Mouse (Mus musculus) heart, embryonic 14.5 days (tissue): ENCODE data around the gene Plcd3. TPM values are rescaled to one million over a fixed set of nuclear protein-coding genes. Genes with fewer than 3 reads are reported as not detected.
A peak's percentile ranks its signal among the peaks of the same experiment; 100 is the strongest.

ENCODE experiments used
- ATAC-seq: fragments of 200-750 bp; cut with Nextera tagmentation; 2 replicates; pipeline ENCODE4 v1.8.0; 2017; ENCODE audit warnings: low read depth, moderate TSS enrichment; ENCODE audit not compliant: insufficient number of reproducible peaks, insufficient read depth, low FRiP score
- H3K27ac ChIP-seq, 2 experiments: fragments of 200-500 bp in 1 of 2; fragments of 300-500 bp in 1 of 2; sonication (generic) in 1 of 2; replicated peaks in 1 of 2; 2 replicates each; pipeline ENCODE4 v1.5.1; 2012 to 2014; ENCODE audit warnings: low read depth in 2 of 2, low read length in 2 of 2, control low read depth in 1 of 2, mild to moderate bottlenecking in 1 of 2, mixed read lengths in 1 of 2; ENCODE audit not compliant: control insufficient read depth in 1 of 2, insufficient read depth in 1 of 2
- H3K27me3 ChIP-seq: fragments of 300-500 bp; sonication (generic); 2 replicates; pipeline ENCODE4 v1.6.1; 2014; ENCODE audit warnings: mild to moderate bottlenecking, low read length, control low read depth; ENCODE audit not compliant: control insufficient read depth, insufficient read depth
- H3K36me3 ChIP-seq: fragments of 300-500 bp; sonication (generic); 2 replicates; pipeline ENCODE4 v1.6.1; 2014; ENCODE audit warnings: mild to moderate bottlenecking, control low read depth, low read length, mixed read lengths; ENCODE audit not compliant: control insufficient read depth, insufficient read depth
- H3K4me1 ChIP-seq, 2 experiments: fragments of 200-500 bp in 1 of 2; fragments of 300-500 bp in 1 of 2; sonication (generic) in 1 of 2; 2 replicates each; pipeline ENCODE4 v1.6.1; 2012 to 2014; ENCODE audit warnings: low read length in 2 of 2, control low read depth in 1 of 2, mixed read lengths in 1 of 2; ENCODE audit not compliant: control insufficient read depth in 2 of 2, insufficient read depth in 2 of 2
- H3K4me2 ChIP-seq: fragments of 300-500 bp; sonication (generic); 2 replicates; pipeline ENCODE4 v1.6.1; 2014; ENCODE audit warnings: mild to moderate bottlenecking, low read length
- H3K4me3 ChIP-seq, 2 experiments: fragments of 200-500 bp in 1 of 2; fragments of 300-500 bp in 1 of 2; sonication (generic) in 1 of 2; 2 replicates each; pipeline ENCODE4 v1.5.1; 2012 to 2014; ENCODE audit warnings: low read length in 2 of 2, mild to moderate bottlenecking in 2 of 2, control low read depth in 1 of 2, low read depth in 1 of 2, moderate library complexity in 1 of 2; ENCODE audit not compliant: control insufficient read depth in 1 of 2, insufficient read depth in 1 of 2
- H3K9ac ChIP-seq: fragments of 300-500 bp; sonication (generic); 2 replicates; pipeline ENCODE4 v1.6.1; 2014; ENCODE audit warnings: mild to moderate bottlenecking, low read length
- H3K9me3 ChIP-seq: fragments of 300-500 bp; sonication (generic); 2 replicates; pipeline ENCODE4 v1.6.1; 2016; ENCODE audit warnings: low read length, control low read depth; ENCODE audit not compliant: control insufficient read depth
- WGBS: fragments of 180-500 bp; shearing (Covaris S2); extraction: QIAGEN DNeasy Blood & Tissue Kit; methylation state at CpG from one replicate; pipeline ENCODE4 v1.1.7; 2014; 5-methylcytosine and 5-hydroxymethylcytosine counted together
- polyA plus RNA-seq: library from polyadenylated mRNA; unstranded; fragments of >200 nt; fragmentation: Nextera tagmentation; extraction: Ambion mirVana; gene quantifications from 2 replicates; pipeline ENCODE4 v1.2.1, GENCODE M21; 2014

Gene Plcd3
- polyA plus RNA-seq, 1 experiment from 2014 or later, result 6.9 TPM

GRCm38 (mm10) chr11:103027570-103028175 lies 73.8 kb downstream of the Plcd3 start:
- no peaks in the 10 kb centered on the region for H3K9me3 ChIP-seq
- peak overlapping the region; percentile 78 for H3K9ac ChIP-seq
- peak overlapping the region; percentile 60 to 75 for H3K27ac ChIP-seq
- peaks cover 35% of the 10 kb centered on the region for H3K36me3 ChIP-seq
- H3K27me3 ChIP-seq, result no peaks in the 10 kb centered on the region
- WGBS, result 16% methylated on average over 8 of the region's 8 CpGs
- peak overlapping the region; percentile 64 for H3K4me2 ChIP-seq
- peak overlapping the region; percentile 59 to 94 for H3K4me3 ChIP-seq
- ATAC-seq, result peak; percentile 55; the same call in 1 of the 2 replicates
- H3K4me1 ChIP-seq, result peaks cover 2 to 16% of the 10 kb centered on the region in 2 experiments; a peak in 3 of 4 replicates

DNA sequence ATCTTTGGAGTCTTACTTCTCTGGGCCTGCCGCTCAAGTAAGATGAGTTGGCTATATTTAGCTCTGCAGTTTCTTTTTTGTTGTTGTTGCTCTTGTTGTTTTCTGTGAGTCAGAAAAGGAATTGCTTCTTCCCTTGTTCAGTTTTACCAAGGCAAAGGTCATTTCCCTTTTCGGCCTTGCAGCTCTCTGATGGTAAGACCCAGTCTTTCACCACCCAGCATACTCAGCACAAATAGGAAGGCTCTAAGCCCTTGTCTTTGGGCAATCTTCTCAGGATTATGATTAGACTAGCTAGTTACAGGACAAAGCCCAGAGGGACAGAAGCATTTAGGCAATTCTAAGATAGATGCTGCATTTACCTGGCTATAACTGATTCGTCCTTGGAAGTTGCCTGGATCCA lies 74.6 kb downstream of the Plcd3 start:
- Histone ChIP-seq H3K9me3 (no peaks in the 10 kb centered on the region), H3K36me3 (peaks cover 35% of the 10 kb centered on the region), H3K9ac (no peak overlapping the region), H3K27ac (no peak overlapping the region), H3K4me2 (peak overlapping the region; percentile 64), H3K27me3 (no peaks in the 10 kb centered on the region), H3K4me1 (peaks cover 2 to 16% of the 10 kb centered on the region in 2 experiments; a peak in 3 of 4 replicates), H3K4me3 (no peak overlapping the region)
- no peak for ATAC-seq
- WGBS, result 79% methylated on average over 3 of the region's 3 CpGs

DNA sequence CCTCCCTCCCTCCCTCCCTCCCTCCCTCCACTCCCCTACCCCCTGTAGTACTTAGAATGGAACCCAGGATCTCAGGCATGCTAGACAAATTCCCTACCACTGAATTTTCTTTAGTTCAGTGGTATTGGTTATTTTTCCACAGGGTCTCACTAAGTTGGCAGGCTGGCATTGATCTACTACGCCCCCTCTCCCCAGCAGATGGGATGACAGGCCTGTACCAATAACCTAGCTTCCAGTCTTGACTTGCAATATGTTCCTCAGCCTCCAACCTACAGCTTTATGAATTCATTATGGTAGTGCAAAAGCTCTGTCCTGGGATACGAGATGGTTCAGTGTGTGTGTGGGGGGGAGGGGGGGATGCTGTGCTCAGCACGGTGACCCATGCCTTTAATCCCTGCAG lies 77.5 kb downstream of the Plcd3 start:
- peaks cover 0 to 7% of the 10 kb centered on the region in 2 experiments; a peak in 3 of 4 replicates for H3K4me1 ChIP-seq
- WGBS, result 87% methylated on average over 3 of the region's 3 CpGs
- no peak overlapping the region for H3K27ac ChIP-seq
- ATAC-seq, result no peak
- H3K9me3 ChIP-seq, result no peaks in the 10 kb centered on the region
- no peaks in the 10 kb centered on the region for H3K27me3 ChIP-seq
- H3K4me3 ChIP-seq, result no peak overlapping the region
- H3K4me2 ChIP-seq, result no peak overlapping the region
- no peak overlapping the region for H3K9ac ChIP-seq
- peaks cover 30% of the 10 kb centered on the region for H3K36me3 ChIP-seq

DNA sequence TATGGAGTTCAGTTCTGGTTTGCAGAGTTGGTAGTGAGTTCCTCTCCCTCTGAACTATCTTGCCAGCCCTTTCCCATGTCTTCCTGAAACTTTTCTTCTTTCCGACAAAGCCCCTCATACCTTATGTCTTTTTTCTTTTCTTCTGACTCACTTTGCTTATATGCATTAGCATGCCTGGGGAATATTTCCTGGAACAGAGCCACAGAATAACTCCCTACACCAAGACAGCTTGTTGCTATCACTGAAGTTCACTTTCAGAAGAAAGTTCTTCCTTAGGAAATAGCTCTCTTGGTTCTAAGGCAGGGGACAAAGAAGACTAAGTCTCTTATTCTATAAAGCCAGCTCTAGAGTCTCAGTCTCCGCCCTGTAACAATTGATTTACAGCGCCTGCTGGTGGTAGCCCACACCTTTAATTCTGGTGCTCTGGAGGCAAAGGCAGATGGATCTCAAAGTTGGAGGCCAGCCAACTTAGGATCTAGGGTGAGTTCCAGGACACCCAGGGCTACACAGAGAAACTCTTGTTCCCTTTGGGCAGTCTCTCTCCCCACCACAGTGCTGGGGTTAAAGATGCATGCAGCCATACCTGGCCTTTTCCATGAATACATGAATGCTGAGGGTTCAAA lies 80.6 kb downstream of the Plcd3 start:
- Histone ChIP-seq H3K9ac (no peak overlapping the region), H3K4me2 (no peak overlapping the region), H3K9me3 (no peaks in the 10 kb centered on the region), H3K27me3 (no peaks in the 10 kb centered on the region), H3K36me3 (peaks cover 25% of the 10 kb centered on the region), H3K27ac (no peak overlapping the region), H3K4me3 (no peak overlapping the region), H3K4me1 (peaks cover 2 to 5% of the 10 kb centered on the region in 2 experiments; a peak in 2 of 4 replicates)
- ATAC-seq, result no peak
- 72% methylated on average over 3 of the region's 3 CpGs for WGBS

Other genes with a start within 250 kb of the Plcd3 start
- gene Eftud2, start 220.7 kb downstream of the Plcd3 start, polyA plus RNA-seq, result 100 and 103 TPM in 2 replicates
- 0.70 and 0.71 TPM in 2 replicates for gene Ccdc103, start 220.5 kb downstream of the Plcd3 start, polyA plus RNA-seq
- not detected in 2 replicates for gene Fam187a, start 216.5 kb downstream of the Plcd3 start, polyA plus RNA-seq
- 0.15 TPM in 1 of 2 replicates, not detected in the other for gene Gfap, start 200.7 kb downstream of the Plcd3 start, polyA plus RNA-seq
- 4.2 and 4.7 TPM in 2 replicates for gene Kif18b, start 176.5 kb downstream of the Plcd3 start, polyA plus RNA-seq
- gene C1ql1, start 155.0 kb downstream of the Plcd3 start, polyA plus RNA-seq, result 0.71 and 1.5 TPM in 2 replicates
- 47.8 and 51.7 TPM in 2 replicates for gene Nmt1, start 73.5 kb downstream of the Plcd3 start, polyA plus RNA-seq
- 93.8 and 99.4 TPM in 2 replicates for gene Dcakd, start 73.3 kb downstream of the Plcd3 start, polyA plus RNA-seq
- gene Acbd4, start within 50 bp of the Plcd3 start, polyA plus RNA-seq, result 13.3 TPM in 2 replicates
- gene Hexim1, start 14.6 kb upstream of the Plcd3 start, polyA plus RNA-seq, result 3.4 and 3.7 TPM in 2 replicates
- 4.1 and 4.6 TPM in 2 replicates for gene Hexim2, start 30.8 kb upstream of the Plcd3 start, polyA plus RNA-seq
- 2.3 and 2.9 TPM in 2 replicates for gene Fmnl1, start 69.4 kb upstream of the Plcd3 start, polyA plus RNA-seq
- 0.18 and 0.30 TPM in 2 replicates for gene 1700023F06Rik, start 106.9 kb upstream of the Plcd3 start, polyA plus RNA-seq
- not detected in 2 replicates for gene Spata32, start 116.8 kb upstream of the Plcd3 start, polyA plus RNA-seq
- 1.3 and 1.5 TPM in 2 replicates for gene Map3k14, start 165.8 kb upstream of the Plcd3 start, polyA plus RNA-seq